Mouse (Mus musculus): ENCODE measurements around the gene Spag6l. TPM values are rescaled to one million over a fixed set of nuclear protein-coding genes. Genes with fewer than 3 reads are reported as not detected.
"Not testable (repeated sequence)": the region's sequence is repeated elsewhere in the genome, so short reads cannot be mapped to it uniquely, and the experiment has no call there.

Gene Spag6l
- polyA plus RNA-seq, 1 experiment from 2014 or later: 0.60 TPM

DNA sequence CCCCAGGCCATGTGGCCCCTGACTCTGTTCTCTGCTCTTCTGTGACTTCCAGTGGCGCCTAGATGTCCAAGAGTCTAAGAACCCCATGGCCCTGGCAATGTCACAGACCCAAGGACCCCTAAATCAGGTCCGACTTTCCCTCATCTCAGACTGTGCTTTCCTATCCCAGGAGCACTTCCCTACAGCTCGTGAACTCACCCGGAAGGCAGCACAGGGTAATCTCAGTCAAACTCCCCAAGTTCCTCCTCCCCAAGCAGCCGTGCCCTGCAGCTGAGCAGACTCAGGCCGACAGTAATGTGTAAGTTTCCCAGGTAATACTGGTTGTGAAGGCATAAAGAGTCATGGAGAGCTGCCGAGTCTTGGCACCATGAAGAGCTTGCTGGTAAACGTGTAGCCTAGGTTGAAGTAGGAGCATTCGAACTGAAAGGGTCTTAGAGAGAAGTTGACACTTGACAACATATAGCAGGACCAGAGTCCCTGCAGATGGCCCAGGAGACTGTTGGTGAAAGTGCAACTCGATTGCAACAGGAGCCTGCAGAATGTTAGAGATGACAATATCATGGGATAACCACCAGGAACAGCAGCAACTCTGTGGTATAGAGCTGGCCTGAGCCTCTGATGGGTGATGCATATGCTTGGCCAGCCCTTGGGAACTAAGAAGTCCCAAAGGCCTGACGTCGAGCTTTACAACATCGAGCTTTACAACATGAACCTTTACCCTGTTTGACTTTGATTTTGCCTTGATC, 27.6 kb upstream of the Spag6l start:
- no peaks in the 10 kb centered on the region for H3K4me1 ChIP-seq (ENCODE audit: control insufficient read depth, insufficient read depth, low read length)
- no peak overlapping the region for H3K4me3 ChIP-seq (ENCODE audit: low read length)
- 65% methylated on average over 13 of the region's 13 CpGs for WGBS
- no peak for ATAC-seq
- no peaks in the 10 kb centered on the region for H3K9me3 ChIP-seq (ENCODE audit: control insufficient read depth, low read length)
- H3K27me3 ChIP-seq (replicated peaks; ENCODE audit: control insufficient read depth, insufficient read depth, low read length): no peaks in the 10 kb centered on the region
- H3K27ac ChIP-seq (ENCODE audit: low read length): no peak overlapping the region
- no peak overlapping the region for H3K9ac ChIP-seq (ENCODE audit: low read depth, low read length)
- H3K36me3 ChIP-seq (ENCODE audit: control insufficient read depth, insufficient read depth, low read length): no peaks in the 10 kb centered on the region
- no peak overlapping the region for H3K4me2 ChIP-seq (ENCODE audit: low read depth, low read length)

DNA sequence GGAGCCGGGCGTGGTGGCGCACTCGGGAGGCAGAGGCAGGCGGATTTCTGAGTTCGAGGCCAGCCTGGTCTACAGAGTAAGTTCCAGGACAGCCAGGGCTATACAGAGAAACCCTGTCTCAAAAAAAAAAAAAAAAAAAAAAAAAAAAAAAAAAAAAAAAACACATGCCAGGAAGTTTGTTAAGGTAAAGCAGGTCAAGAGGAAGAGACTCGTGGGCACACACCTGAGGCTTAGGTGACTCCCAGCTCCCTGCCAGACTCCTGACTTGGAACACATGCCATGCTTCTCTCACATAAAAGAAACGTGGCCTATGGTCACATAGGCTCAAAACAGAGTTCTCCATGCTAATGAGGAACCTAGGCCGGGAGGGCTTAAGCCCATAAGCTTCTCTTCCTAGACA, 26.8 kb upstream of the Spag6l start:
- 82% methylated on average over 9 of the region's 9 CpGs for WGBS
- not testable (repeated sequence) for ATAC-seq; H3K27ac ChIP-seq (ENCODE audit: low read length); H3K9ac ChIP-seq (ENCODE audit: low read depth, low read length); H3K4me3 ChIP-seq (ENCODE audit: low read length); H3K27me3 ChIP-seq (replicated peaks; ENCODE audit: control insufficient read depth, insufficient read depth, low read length); H3K9me3 ChIP-seq (ENCODE audit: control insufficient read depth, low read length); H3K4me1 ChIP-seq (ENCODE audit: control insufficient read depth, insufficient read depth, low read length); H3K36me3 ChIP-seq (ENCODE audit: control insufficient read depth, insufficient read depth, low read length); H3K4me2 ChIP-seq (ENCODE audit: low read depth, low read length)

DNA sequence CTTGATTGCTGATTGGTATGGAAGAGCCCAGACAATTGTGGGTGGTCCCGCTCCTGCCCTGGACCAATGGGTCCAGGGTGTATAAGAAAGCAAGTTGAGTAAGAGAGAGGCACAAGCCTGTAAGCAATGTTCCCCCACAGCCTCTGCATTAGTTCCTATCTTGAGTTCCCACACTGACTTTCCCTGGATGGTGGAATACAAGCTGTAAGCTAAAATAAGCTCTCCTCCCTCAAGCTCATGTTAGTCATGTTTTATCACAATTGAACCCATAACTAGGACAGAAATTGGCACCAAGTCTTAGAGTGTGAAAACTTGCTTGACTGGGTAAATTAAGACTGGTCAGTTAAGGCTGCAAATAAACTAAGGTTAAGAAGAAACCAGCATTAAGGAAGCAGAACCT, 26.3 kb upstream of the Spag6l start:
- H3K4me1 ChIP-seq (ENCODE audit: control insufficient read depth, insufficient read depth, low read length): no peaks in the 10 kb centered on the region
- ATAC-seq: no peak
- H3K4me3 ChIP-seq (ENCODE audit: low read length): no peak overlapping the region
- 93% methylated on average over 1 of the region's 1 CpGs for WGBS
- H3K9me3 ChIP-seq (ENCODE audit: control insufficient read depth, low read length): no peaks in the 10 kb centered on the region
- H3K4me2 ChIP-seq (ENCODE audit: low read depth, low read length): no peak overlapping the region
- H3K9ac ChIP-seq (ENCODE audit: low read depth, low read length): no peak overlapping the region
- no peaks in the 10 kb centered on the region for H3K27me3 ChIP-seq (replicated peaks; ENCODE audit: control insufficient read depth, insufficient read depth, low read length)
- H3K36me3 ChIP-seq (ENCODE audit: control insufficient read depth, insufficient read depth, low read length): no peaks in the 10 kb centered on the region
- no peak overlapping the region for H3K27ac ChIP-seq (ENCODE audit: low read length)

DNA sequence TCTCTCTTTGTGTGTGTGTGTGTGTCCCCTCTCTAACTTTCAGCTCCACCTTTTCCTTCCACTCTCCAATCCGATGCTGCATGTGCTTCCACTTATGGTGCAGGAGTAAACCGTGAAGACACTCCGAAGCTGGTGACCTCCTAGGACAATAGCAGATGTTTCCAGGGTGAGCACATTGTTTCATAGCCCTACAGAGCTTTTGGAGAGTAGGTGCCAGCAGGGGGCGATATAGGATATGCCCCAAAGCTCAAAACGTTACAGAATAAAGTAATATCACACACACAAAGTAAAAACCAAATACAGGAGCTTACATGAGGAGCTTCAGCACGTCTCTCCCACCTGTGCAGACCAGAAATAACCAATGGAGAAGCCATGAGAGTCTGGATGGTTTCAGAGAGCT, 25.6 kb upstream of the Spag6l start:
- Histone ChIP-seq H3K9me3 (ENCODE audit: control insufficient read depth, low read length) (no peaks in the 10 kb centered on the region), H3K4me1 (ENCODE audit: control insufficient read depth, insufficient read depth, low read length) (no peaks in the 10 kb centered on the region), H3K4me2 (ENCODE audit: low read depth, low read length) (no peak overlapping the region), H3K9ac (ENCODE audit: low read depth, low read length) (no peak overlapping the region), H3K27me3 (replicated peaks; ENCODE audit: control insufficient read depth, insufficient read depth, low read length) (no peaks in the 10 kb centered on the region), H3K27ac (ENCODE audit: low read length) (no peak overlapping the region), H3K36me3 (ENCODE audit: control insufficient read depth, insufficient read depth, low read length) (no peaks in the 10 kb centered on the region), H3K4me3 (ENCODE audit: low read length) (no peak overlapping the region)
- WGBS: 28% methylated on average over 6 of the region's 6 CpGs
- ATAC-seq: no peak

DNA sequence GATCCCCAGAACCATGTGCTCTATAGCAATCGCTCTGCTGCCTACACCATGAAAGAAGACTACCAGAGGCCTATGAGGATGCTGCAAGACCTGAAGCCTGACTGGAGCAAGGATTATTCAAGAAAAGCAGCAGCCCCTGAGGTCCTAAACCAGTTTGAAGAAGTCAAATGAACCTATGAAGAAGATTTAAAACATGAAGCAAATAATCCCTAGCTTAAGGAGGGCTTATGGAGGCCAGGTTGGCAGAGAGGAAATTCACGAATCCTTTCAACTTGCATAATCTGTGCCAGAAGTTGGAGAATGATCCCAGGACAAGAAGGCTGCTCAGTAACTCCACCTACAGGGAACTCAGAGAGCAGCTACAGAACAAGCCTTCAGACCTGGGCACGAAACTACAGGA, 23.2 kb upstream of the Spag6l start:
- no peak for ATAC-seq
- 86% methylated on average over 3 of the region's 3 CpGs for WGBS

DNA sequence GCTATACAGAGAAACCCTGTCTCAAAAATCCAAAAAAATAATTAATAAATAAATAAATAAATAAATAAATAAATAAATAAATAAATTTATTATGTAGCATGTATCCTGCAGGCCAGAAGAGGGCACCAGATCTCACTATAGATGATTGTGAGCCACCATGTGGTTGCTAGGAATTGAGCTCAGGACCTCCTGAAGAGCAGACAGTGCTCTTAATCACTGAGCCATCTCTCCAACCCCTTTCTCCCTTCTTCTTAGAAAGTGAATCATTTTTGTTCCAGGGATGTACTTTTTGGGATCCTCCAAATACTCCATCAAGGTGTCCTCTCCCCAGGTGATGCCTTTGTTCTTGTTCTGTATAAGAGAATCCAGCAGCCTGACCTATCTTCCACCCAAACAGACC, 19.9 kb upstream of the Spag6l start:
- no peak overlapping the region for H3K9ac ChIP-seq (ENCODE audit: low read depth, low read length)
- H3K27ac ChIP-seq (ENCODE audit: low read length): no peak overlapping the region
- no peaks in the 10 kb centered on the region for H3K27me3 ChIP-seq (replicated peaks; ENCODE audit: control insufficient read depth, insufficient read depth, low read length)
- H3K4me3 ChIP-seq (ENCODE audit: low read length): no peak overlapping the region
- no peaks in the 10 kb centered on the region for H3K4me1 ChIP-seq (ENCODE audit: control insufficient read depth, insufficient read depth, low read length)
- H3K9me3 ChIP-seq (ENCODE audit: control insufficient read depth, low read length): no peaks in the 10 kb centered on the region
- no peaks in the 10 kb centered on the region for H3K36me3 ChIP-seq (ENCODE audit: control insufficient read depth, insufficient read depth, low read length)
- no peak for ATAC-seq
- no peak overlapping the region for H3K4me2 ChIP-seq (ENCODE audit: low read depth, low read length)

More for the DNA sequence above, 23.2 kb upstream of the Spag6l start:
- no peaks in the 10 kb centered on the region for H3K4me1 ChIP-seq (ENCODE audit: control insufficient read depth, insufficient read depth, low read length)
- no peak overlapping the region for H3K4me3 ChIP-seq (ENCODE audit: low read length)
- no peaks in the 10 kb centered on the region for H3K27me3 ChIP-seq (replicated peaks; ENCODE audit: control insufficient read depth, insufficient read depth, low read length)
- no peaks in the 10 kb centered on the region for H3K9me3 ChIP-seq (ENCODE audit: control insufficient read depth, low read length)
- H3K9ac ChIP-seq (ENCODE audit: low read depth, low read length): no peak overlapping the region
- no peak overlapping the region for H3K4me2 ChIP-seq (ENCODE audit: low read depth, low read length)
- H3K36me3 ChIP-seq (ENCODE audit: control insufficient read depth, insufficient read depth, low read length): no peaks in the 10 kb centered on the region
- no peak overlapping the region for H3K27ac ChIP-seq (ENCODE audit: low read length)

DNA sequence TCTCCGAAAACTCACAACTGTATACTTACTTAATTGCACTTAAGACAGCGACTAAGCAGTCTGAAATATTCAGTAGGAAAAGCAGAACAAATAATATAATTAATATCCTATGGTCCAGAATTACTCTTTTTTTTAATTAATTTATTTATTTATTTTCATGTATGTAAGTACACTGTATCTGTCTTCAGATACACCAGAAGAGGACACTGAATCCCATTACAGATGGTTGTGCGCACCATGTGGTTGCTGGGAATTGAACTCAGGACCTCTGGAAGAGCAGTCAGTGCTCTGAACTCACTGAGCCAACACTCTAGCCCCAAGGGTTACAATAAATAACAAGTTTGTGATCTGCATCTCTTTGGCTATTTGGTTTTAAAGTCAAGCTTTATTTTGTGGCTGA, 415 bp upstream of the Spag6l start:
- WGBS: 84% methylated on average over 3 of the region's 3 CpGs
- no peaks in the 10 kb centered on the region for H3K36me3 ChIP-seq (ENCODE audit: control insufficient read depth, insufficient read depth, low read length)

DNA sequence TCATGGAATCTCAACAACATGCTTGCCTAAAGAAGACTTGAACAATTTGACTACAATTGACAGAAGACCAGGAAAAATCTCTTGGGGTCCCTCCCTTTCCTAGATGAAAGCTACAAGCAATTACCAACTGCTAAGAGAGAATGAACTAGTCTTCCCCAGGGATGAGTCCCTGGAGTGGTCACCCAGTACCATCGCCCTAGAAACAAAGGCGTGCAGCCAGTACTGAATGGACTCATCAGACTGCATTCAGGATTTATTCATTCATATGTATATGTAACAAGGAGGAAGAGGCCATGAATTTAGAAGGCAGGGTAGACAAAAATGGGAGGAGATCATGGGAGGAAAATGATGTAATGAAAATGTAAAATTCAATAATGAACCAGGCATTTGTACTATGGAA, 3.0 kb downstream of the Spag6l start:
- Histone ChIP-seq H3K4me2 (ENCODE audit: low read depth, low read length) (no peak overlapping the region), H3K27ac (ENCODE audit: low read length) (no peak overlapping the region), H3K4me3 (ENCODE audit: low read length) (no peak overlapping the region), H3K27me3 (replicated peaks; ENCODE audit: control insufficient read depth, insufficient read depth, low read length) (no peaks in the 10 kb centered on the region), H3K36me3 (ENCODE audit: control insufficient read depth, insufficient read depth, low read length) (no peaks in the 10 kb centered on the region), H3K9ac (ENCODE audit: low read depth, low read length) (no peak overlapping the region), H3K9me3 (ENCODE audit: control insufficient read depth, low read length) (no peaks in the 10 kb centered on the region), H3K4me1 (ENCODE audit: control insufficient read depth, insufficient read depth, low read length) (peaks cover 5% of the 10 kb centered on the region; the same call in 1 of the 2 replicates)
- no peak for ATAC-seq
- WGBS: 85% methylated on average over 2 of the region's 2 CpGs

More for the DNA sequence above, 415 bp upstream of the Spag6l start:
- no peak for ATAC-seq
- Histone ChIP-seq H3K9me3 (ENCODE audit: control insufficient read depth, low read length) (no peaks in the 10 kb centered on the region), H3K4me2 (ENCODE audit: low read depth, low read length) (no peak overlapping the region), H3K9ac (ENCODE audit: low read depth, low read length) (no peak overlapping the region), H3K27me3 (replicated peaks; ENCODE audit: control insufficient read depth, insufficient read depth, low read length) (no peaks in the 10 kb centered on the region), H3K27ac (ENCODE audit: low read length) (no peak overlapping the region), H3K4me3 (ENCODE audit: low read length) (peak overlapping the region; percentile 54; the same call in 1 of the 2 replicates), H3K4me1 (ENCODE audit: control insufficient read depth, insufficient read depth, low read length) (peaks cover 5% of the 10 kb centered on the region; the same call in 1 of the 2 replicates)

DNA sequence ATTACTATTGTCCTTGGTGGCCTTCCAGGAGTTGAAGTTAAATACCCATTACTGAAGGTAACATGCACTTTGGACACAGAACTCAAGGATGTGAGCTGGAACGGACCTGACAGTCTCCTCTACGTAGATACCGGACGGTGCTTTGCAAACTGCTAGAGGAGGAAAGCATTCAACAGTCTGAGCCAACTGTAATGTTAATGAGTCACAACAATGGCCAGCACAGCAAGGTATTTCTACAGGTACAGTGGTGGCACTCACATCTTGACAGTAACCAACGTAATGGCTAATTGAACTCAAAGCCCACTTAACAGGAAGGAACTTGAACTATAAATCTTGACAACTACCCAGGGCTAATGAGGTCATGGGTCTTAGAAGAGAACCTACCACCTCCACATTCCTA, 3.8 kb downstream of the Spag6l start:
- 56% methylated on average over 5 of the region's 5 CpGs for WGBS
- Histone ChIP-seq H3K4me2 (ENCODE audit: low read depth, low read length) (no peak overlapping the region), H3K4me1 (ENCODE audit: control insufficient read depth, insufficient read depth, low read length) (peaks cover 5% of the 10 kb centered on the region; the same call in 1 of the 2 replicates), H3K36me3 (ENCODE audit: control insufficient read depth, insufficient read depth, low read length) (no peaks in the 10 kb centered on the region), H3K9me3 (ENCODE audit: control insufficient read depth, low read length) (no peaks in the 10 kb centered on the region), H3K27me3 (replicated peaks; ENCODE audit: control insufficient read depth, insufficient read depth, low read length) (no peaks in the 10 kb centered on the region), H3K4me3 (ENCODE audit: low read length) (no peak overlapping the region), H3K27ac (ENCODE audit: low read length) (no peak overlapping the region), H3K9ac (ENCODE audit: low read depth, low read length) (no peak overlapping the region)
- no peak for ATAC-seq

DNA sequence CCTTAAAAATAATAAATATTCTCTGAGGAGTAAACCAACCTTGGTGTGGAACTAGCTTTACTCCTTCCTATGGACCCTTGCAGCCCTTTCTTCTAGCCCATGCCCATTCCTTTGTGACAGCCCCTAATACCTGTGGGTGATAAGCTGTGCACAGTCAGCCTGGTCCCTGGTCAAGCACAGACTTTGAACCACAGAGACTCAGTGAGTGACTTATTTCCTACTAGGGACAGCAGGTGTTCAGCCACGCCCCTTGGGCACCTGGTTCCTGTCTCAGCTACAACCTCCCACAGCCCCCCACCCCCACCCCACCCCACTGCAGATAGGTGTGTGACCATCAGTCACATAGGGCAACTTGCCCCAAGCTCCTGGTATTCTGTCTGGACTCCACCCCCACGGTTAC, 22.9 kb downstream of the Spag6l start:
- H3K9ac ChIP-seq (ENCODE audit: low read depth, low read length): no peak overlapping the region
- H3K4me2 ChIP-seq (ENCODE audit: low read depth, low read length): no peak overlapping the region
- WGBS: 85% methylated on average over 2 of the region's 2 CpGs
- peak; percentile 60 for ATAC-seq
- H3K4me3 ChIP-seq (ENCODE audit: low read length): no peak overlapping the region
- no peaks in the 10 kb centered on the region for H3K36me3 ChIP-seq (ENCODE audit: control insufficient read depth, insufficient read depth, low read length)
- no peaks in the 10 kb centered on the region for H3K9me3 ChIP-seq (ENCODE audit: control insufficient read depth, low read length)
- no peaks in the 10 kb centered on the region for H3K4me1 ChIP-seq (ENCODE audit: control insufficient read depth, insufficient read depth, low read length)
- no peaks in the 10 kb centered on the region for H3K27me3 ChIP-seq (replicated peaks; ENCODE audit: control insufficient read depth, insufficient read depth, low read length)
- H3K27ac ChIP-seq (ENCODE audit: low read length): no peak overlapping the region
